Mouse (Mus musculus) C2C12 (cell line): ENCODE results near the gene Muc1. TPM values are rescaled to one million over a fixed set of nuclear protein-coding genes. Genes with fewer than 3 reads are reported as not detected.
A peak's percentile ranks its signal among the peaks of the same experiment; 100 is the strongest.

Experiments
- H3K27me3 ChIP-seq: one replicate; pipeline ENCODE4 v1.6.1; 2011; ENCODE audit not compliant: control insufficient read depth, insufficient read depth, insufficient read length
- H3K36me3 ChIP-seq: one replicate; pipeline ENCODE4 v1.6.1; 2011; ENCODE audit not compliant: control insufficient read depth, insufficient read depth
- H3K4me3 ChIP-seq: one replicate; pipeline ENCODE4 v1.5.1; 2011; ENCODE audit warnings: mild to moderate bottlenecking, control low read depth; ENCODE audit not compliant: poor library complexity, insufficient read depth, severe bottlenecking
- H3K79me2 ChIP-seq: one replicate; pipeline ENCODE4 v1.6.1; 2011; ENCODE audit not compliant: control insufficient read depth, insufficient read depth
- H3K79me3 ChIP-seq: one replicate; pipeline ENCODE4 v1.6.1; 2011; ENCODE audit warnings: low read depth, control low read depth
- H3ac ChIP-seq: one replicate; pipeline ENCODE3; 2011; ENCODE audit warnings: low read depth; ENCODE audit not compliant: control insufficient read depth, insufficient read length
- CEBPB ChIP-seq: IDR thresholded peaks from one replicate; pipeline ENCODE4 v1.6.1; 2011; ENCODE audit warnings: low read depth, mild to moderate bottlenecking, control low read depth, moderate library complexity
- CTCF ChIP-seq: IDR thresholded peaks from one replicate; pipeline ENCODE4 v1.5.1; 2011; ENCODE audit not compliant: control insufficient read depth, insufficient read depth, insufficient read length
- FOSL1 ChIP-seq: IDR thresholded peaks from one replicate; pipeline ENCODE4 v1.8.0; 2011; ENCODE audit warnings: mild to moderate bottlenecking, low read length; ENCODE audit not compliant: poor library complexity, insufficient read depth, severe bottlenecking
- MAX ChIP-seq: IDR thresholded peaks from one replicate; pipeline ENCODE4 v1.6.1; 2011; ENCODE audit warnings: mild to moderate bottlenecking, control low read depth
- MYOD1 ChIP-seq: IDR thresholded peaks from one replicate; pipeline ENCODE4 v1.6.1; 2011; ENCODE audit warnings: low read depth; ENCODE audit not compliant: control insufficient read depth, insufficient read length
- MYOG ChIP-seq: IDR thresholded peaks from one replicate; pipeline ENCODE4 v1.6.1; 2011; ENCODE audit not compliant: control insufficient read depth, insufficient read length; ENCODE audit errors: extremely low read depth
- USF1 ChIP-seq: IDR thresholded peaks from one replicate; pipeline ENCODE4 v1.6.1; 2011; ENCODE audit warnings: low read depth, mild to moderate bottlenecking, control low read depth, moderate library complexity
- polyA plus RNA-seq: library from polyadenylated mRNA; unstranded; fragments of >200 nt; fragmentation: generic; extraction: Trizol; gene quantifications from one replicate; pipeline ENCODE4 v1.2.1, GENCODE M21; 2012; ENCODE audit warnings: missing spikeins

The Muc1 gene
- polyA plus RNA-seq, 1 experiment = 0.20 TPM

GRCm38 (mm10) chr3:89246261-89247100, 17.6 kb downstream of the Muc1 start, which contains the start of gene Trim46:
Gene Trim46, minus strand, starts transcription at chr3:89246309.
- TF ChIP-seq CTCF (peak; percentile 86), MYOG (no peak)
- peaks cover 27% of the 10 kb centered on the region for H3K79me2 ChIP-seq
- peaks cover 8% of the 10 kb centered on the region for H3K79me3 ChIP-seq
- peaks cover 9% of the 10 kb centered on the region for H3K36me3 ChIP-seq
- no peaks in the 10 kb centered on the region for H3K27me3 ChIP-seq
- peak within 1 kb of the TSS; percentile 83 for H3ac ChIP-seq
- peak within 1 kb of the TSS; percentile 61 for H3K4me3 ChIP-seq

GRCm38 (mm10) chr3:89247466-89247865, 18.6 kb downstream of the Muc1 start:
- Histone ChIP-seq H3K4me3 (peak overlapping the region; percentile 61), H3ac (peak overlapping the region; percentile 43), H3K27me3 (no peaks in the 10 kb centered on the region), H3K79me3 (peaks cover 8% of the 10 kb centered on the region), H3K79me2 (peaks cover 27% of the 10 kb centered on the region), H3K36me3 (peaks cover 4% of the 10 kb centered on the region)
- TF ChIP-seq CTCF (no peak), FOSL1 (no peak), CEBPB (no peak), MAX (no peak), MYOG (no peak), MYOD1 (no peak), USF1 (no peak)

- no peak for TF ChIP-seq CEBPB
- TF ChIP-seq USF1 = no peak
- TF ChIP-seq MYOG = no peak
- no peak for TF ChIP-seq CTCF
- TF ChIP-seq MAX = no peak
- no peak for TF ChIP-seq MYOD1
- TF ChIP-seq FOSL1 = no peak
- Histone ChIP-seq H3K79me2 (peaks cover 27% of the 10 kb centered on the region), H3K27me3 (no peaks in the 10 kb centered on the region), H3K79me3 (peaks cover 8% of the 10 kb centered on the region), H3ac (no peak overlapping the region), H3K4me3 (no peak overlapping the region), H3K36me3 (peaks cover 4% of the 10 kb centered on the region)
Observed at GRCm38 (mm10) chr3:89250435-89251040, 21.7 kb downstream of the Muc1 start.

GRCm38 (mm10) chr3:89251365-89251895, 22.6 kb downstream of the Muc1 start:
- Histone ChIP-seq H3K79me3 (peaks cover 8% of the 10 kb centered on the region), H3K4me3 (peak overlapping the region; percentile 2), H3ac (no peak overlapping the region), H3K36me3 (peaks cover 4% of the 10 kb centered on the region), H3K27me3 (no peaks in the 10 kb centered on the region), H3K79me2 (peaks cover 25% of the 10 kb centered on the region)
- no peak for TF ChIP-seq MAX
- no peak for TF ChIP-seq CTCF
- TF ChIP-seq FOSL1 = no peak
- no peak for TF ChIP-seq MYOD1
- TF ChIP-seq MYOG = no peak
- TF ChIP-seq USF1 = no peak

- no peaks in the 10 kb centered on the region for H3K79me3 ChIP-seq
- no peaks in the 10 kb centered on the region for H3K27me3 ChIP-seq
- H3K79me2 ChIP-seq = no peaks in the 10 kb centered on the region
- TF ChIP-seq FOSL1 (no peak), CEBPB (no peak), MAX (no peak)
- H3ac ChIP-seq = no peak overlapping the region
- no peak overlapping the region for H3K4me3 ChIP-seq
- no peaks in the 10 kb centered on the region for H3K36me3 ChIP-seq
Observed at GRCm38 (mm10) chr3:89254994-89255393, 26.1 kb downstream of the Muc1 start.

DNA sequence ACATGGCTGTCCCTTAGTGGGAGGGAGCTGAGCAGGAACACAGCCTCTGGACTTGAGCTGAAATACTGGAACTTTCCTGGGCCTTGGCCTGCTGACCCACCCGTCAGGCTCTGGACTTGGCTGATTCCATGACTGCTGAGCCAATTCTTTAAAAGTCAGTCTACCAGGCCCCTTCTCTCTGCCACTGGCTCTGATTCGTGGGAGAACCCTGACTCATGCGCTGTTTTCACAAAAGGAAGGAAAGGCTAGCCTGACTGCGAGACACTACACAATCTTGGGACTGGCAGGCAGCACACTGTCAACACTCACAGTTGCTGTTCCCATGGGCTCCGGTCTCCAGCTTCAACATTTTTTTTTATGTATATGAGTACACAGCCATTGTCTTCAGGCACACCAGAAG, 27.3 kb downstream of the Muc1 start:
- Histone ChIP-seq H3K79me3 (no peaks in the 10 kb centered on the region), H3K27me3 (no peaks in the 10 kb centered on the region), H3ac (no peak overlapping the region), H3K79me2 (no peaks in the 10 kb centered on the region), H3K4me3 (no peak overlapping the region), H3K36me3 (no peaks in the 10 kb centered on the region)
- no peak for TF ChIP-seq MYOG
- TF ChIP-seq MYOD1 = no peak
